Mouse (Mus musculus) urinary bladder, postnatal 25 days (tissue): ENCODE measurements around the gene Chchd3.

Experiments
- DNase-seq: peaks from one replicate; pipeline ENCODE4 v3.0.0; 2022; ENCODE audit warnings: low spot score

The Chchd3 gene

GRCm38 (mm10) chr6:33002988-33003387 lies 57.1 kb downstream of the Chchd3 start:
- no peak for DNase-seq

GRCm38 (mm10) chr6:33001271-33001670 lies 58.8 kb downstream of the Chchd3 start:
- no peak for DNase-seq

GRCm38 (mm10) chr6:32996597-32996996 lies 63.5 kb downstream of the Chchd3 start:
- DNase-seq, result no peak

GRCm38 (mm10) chr6:32993847-32994246 lies 66.2 kb downstream of the Chchd3 start:
- DNase-seq, result no peak

- DNase-seq, result no peak
These were observed 69.9 kb downstream of the Chchd3 start for GRCm38 (mm10) chr6:32990061-32990633.

- no peak for DNase-seq
These were observed 71.5 kb downstream of the Chchd3 start for GRCm38 (mm10) chr6:32988561-32988960.

GRCm38 (mm10) chr6:32983876-32984275 lies 76.2 kb downstream of the Chchd3 start:
- no peak for DNase-seq

- no peak for DNase-seq
These were observed 78.8 kb downstream of the Chchd3 start for GRCm38 (mm10) chr6:32981253-32981652.

- DNase-seq, result no peak
These were observed 81.2 kb downstream of the Chchd3 start for GRCm38 (mm10) chr6:32978811-32979210.

- DNase-seq, result no peak
These were observed 88.1 kb downstream of the Chchd3 start for GRCm38 (mm10) chr6:32971926-32972325.

- no peak for DNase-seq
These were observed 91.1 kb downstream of the Chchd3 start for GRCm38 (mm10) chr6:32968971-32969370.

GRCm38 (mm10) chr6:32962048-32962447 lies 98.0 kb downstream of the Chchd3 start:
- DNase-seq, result no peak

GRCm38 (mm10) chr6:32961477-32961876 lies 98.6 kb downstream of the Chchd3 start:
- no peak for DNase-seq

- DNase-seq, result no peak
These were observed 100.1 kb downstream of the Chchd3 start for GRCm38 (mm10) chr6:32959816-32960550.

GRCm38 (mm10) chr6:32955481-32955880 lies 104.6 kb downstream of the Chchd3 start:
- no peak for DNase-seq

GRCm38 (mm10) chr6:32950973-32951372 lies 109.1 kb downstream of the Chchd3 start:
- DNase-seq, result no peak

GRCm38 (mm10) chr6:32949702-32950101 lies 110.4 kb downstream of the Chchd3 start:
- no peak for DNase-seq

- no peak for DNase-seq
These were observed 112.8 kb downstream of the Chchd3 start for GRCm38 (mm10) chr6:32947225-32947624.

- no peak for DNase-seq
These were observed 115.1 kb downstream of the Chchd3 start for GRCm38 (mm10) chr6:32944956-32945355.

- no peak for DNase-seq
These were observed 116.4 kb downstream of the Chchd3 start for GRCm38 (mm10) chr6:32943651-32944050.

GRCm38 (mm10) chr6:32940299-32940698 lies 119.8 kb downstream of the Chchd3 start:
- DNase-seq, result no peak

GRCm38 (mm10) chr6:32937643-32938042 lies 122.4 kb downstream of the Chchd3 start:
- DNase-seq, result no peak

GRCm38 (mm10) chr6:32936794-32937193 lies 123.3 kb downstream of the Chchd3 start:
- DNase-seq, result no peak

- no peak for DNase-seq
These were observed 123.7 kb downstream of the Chchd3 start for GRCm38 (mm10) chr6:32936365-32936764.
